Mouse (Mus musculus): ENCODE data around the gene Saysd1. TPM values are rescaled to one million over a fixed set of nuclear protein-coding genes. Genes with fewer than 3 reads are reported as not detected.

The Saysd1 gene
- total and polyA plus RNA-seq, 3 experiments, result 6.2 to 9.8 (median 7.0) TPM

GRCm38 (mm10) chr14:20110945-20111344 lies 27.4 kb downstream of the Saysd1 start:
- DNase-seq, result no peak

- DNase-seq, result no peak
Measured at GRCm38 (mm10) chr14:20106271-20106670, 32.1 kb downstream of the Saysd1 start.

- peak; percentile 39 for DNase-seq
Measured at GRCm38 (mm10) chr14:20103207-20103606, 35.1 kb downstream of the Saysd1 start.

GRCm38 (mm10) chr14:20098061-20098460 lies 40.3 kb downstream of the Saysd1 start:
- DNase-seq, result peak; percentile 65

GRCm38 (mm10) chr14:20094942-20095341 lies 43.4 kb downstream of the Saysd1 start:
- no peak for DNase-seq

- DNase-seq, result no peak
Measured at GRCm38 (mm10) chr14:20093493-20093892, 44.8 kb downstream of the Saysd1 start.

GRCm38 (mm10) chr14:20084335-20084734 lies 54.0 kb downstream of the Saysd1 start:
- no peak for DNase-seq

- peak; percentile 96 for DNase-seq
Measured at GRCm38 (mm10) chr14:20082536-20083325, 55.6 kb downstream of the Saysd1 start.

- no peak for DNase-seq
Measured at GRCm38 (mm10) chr14:20081937-20082533, 56.3 kb downstream of the Saysd1 start.

- no peak for DNase-seq
Measured at GRCm38 (mm10) chr14:20081084-20081483, 57.2 kb downstream of the Saysd1 start.

GRCm38 (mm10) chr14:20077181-20077580 lies 61.2 kb downstream of the Saysd1 start:
- DNase-seq, result no peak

- DNase-seq, result no peak
Measured at GRCm38 (mm10) chr14:20075544-20075943, 62.8 kb downstream of the Saysd1 start.

GRCm38 (mm10) chr14:20074759-20075158 lies 63.6 kb downstream of the Saysd1 start:
- no peak for DNase-seq

- DNase-seq, result peak; percentile 38
Measured at GRCm38 (mm10) chr14:20070629-20071028, 67.7 kb downstream of the Saysd1 start.

GRCm38 (mm10) chr14:20068365-20068764 lies 70.0 kb downstream of the Saysd1 start:
- DNase-seq, result no peak

GRCm38 (mm10) chr14:20067293-20068074 lies 70.8 kb downstream of the Saysd1 start:
- peak; percentile 74 for DNase-seq

GRCm38 (mm10) chr14:20064771-20065170 lies 73.6 kb downstream of the Saysd1 start:
- DNase-seq, result no peak

GRCm38 (mm10) chr14:20048481-20048835 lies 89.9 kb downstream of the Saysd1 start:
- no peak for DNase-seq

GRCm38 (mm10) chr14:20047814-20048480 lies 90.4 kb downstream of the Saysd1 start:
- DNase-seq, result no peak

- no peak for DNase-seq
Measured at GRCm38 (mm10) chr14:20047291-20047690, 91.0 kb downstream of the Saysd1 start.

GRCm38 (mm10) chr14:20044036-20044435 lies 94.3 kb downstream of the Saysd1 start:
- peak; percentile 81 for DNase-seq

GRCm38 (mm10) chr14:20041836-20042235 lies 96.5 kb downstream of the Saysd1 start:
- DNase-seq, result no peak

All from adrenal gland, adult 2 months (tissue).